Mouse (Mus musculus) forebrain, embryonic 12.5 days (tissue): Measurements from ENCODE around the gene Srm. TPM values are rescaled to one million over a fixed set of nuclear protein-coding genes. Genes with fewer than 3 reads are reported as not detected.

Experiments
- ATAC-seq: fragments of 200-750 bp; cut with Nextera tagmentation; 2 replicates; pipeline ENCODE4 v1.8.0; 2017; ENCODE audit warnings: moderate TSS enrichment; ENCODE audit not compliant: low FRiP score
- H3K27ac ChIP-seq: fragments of 300-500 bp; sonication (generic); 2 replicates; pipeline ENCODE4 v1.5.1; 2016; ENCODE audit warnings: mild to moderate bottlenecking
- H3K27me3 ChIP-seq: fragments of 300-500 bp; sonication (generic); 2 replicates; pipeline ENCODE4 v1.6.1; 2016; ENCODE audit warnings: mild to moderate bottlenecking
- H3K36me3 ChIP-seq: fragments of 300-500 bp; sonication (generic); replicated peaks from 2 replicates; pipeline ENCODE4 v1.6.1; 2016; ENCODE audit warnings: mild to moderate bottlenecking
- H3K4me1 ChIP-seq: fragments of 300-500 bp; sonication (generic); 2 replicates; pipeline ENCODE4 v1.6.1; 2016
- H3K4me2 ChIP-seq: fragments of 300-500 bp; sonication (generic); 2 replicates; pipeline ENCODE4 v1.6.1; 2016; ENCODE audit warnings: mild to moderate bottlenecking, moderate library complexity
- H3K4me3 ChIP-seq: fragments of 300-500 bp; sonication (generic); replicated peaks from 2 replicates; pipeline ENCODE4 v1.5.1; 2016; ENCODE audit warnings: mild to moderate bottlenecking
- H3K9ac ChIP-seq: fragments of 300-500 bp; sonication (generic); 2 replicates; pipeline ENCODE4 v1.6.1; 2016; ENCODE audit warnings: mild to moderate bottlenecking
- H3K9me3 ChIP-seq: fragments of 300-500 bp; sonication (generic); 2 replicates; pipeline ENCODE4 v1.6.1; 2016
- WGBS: fragments of 180-500 bp; shearing (Covaris S2); methylation state at CpG from one replicate; pipeline ENCODE4 v1.1.7; 2016; 5-methylcytosine and 5-hydroxymethylcytosine counted together
- polyA plus RNA-seq: library from polyadenylated mRNA; unstranded; fragments of >200 nt; fragmentation: Nextera tagmentation; extraction: Ambion mirVana; gene quantifications from 2 replicates; pipeline ENCODE4 v1.2.1, GENCODE M21; 2016

Srm gene
- 163 and 166 TPM in 2 replicates for polyA plus RNA-seq

DNA sequence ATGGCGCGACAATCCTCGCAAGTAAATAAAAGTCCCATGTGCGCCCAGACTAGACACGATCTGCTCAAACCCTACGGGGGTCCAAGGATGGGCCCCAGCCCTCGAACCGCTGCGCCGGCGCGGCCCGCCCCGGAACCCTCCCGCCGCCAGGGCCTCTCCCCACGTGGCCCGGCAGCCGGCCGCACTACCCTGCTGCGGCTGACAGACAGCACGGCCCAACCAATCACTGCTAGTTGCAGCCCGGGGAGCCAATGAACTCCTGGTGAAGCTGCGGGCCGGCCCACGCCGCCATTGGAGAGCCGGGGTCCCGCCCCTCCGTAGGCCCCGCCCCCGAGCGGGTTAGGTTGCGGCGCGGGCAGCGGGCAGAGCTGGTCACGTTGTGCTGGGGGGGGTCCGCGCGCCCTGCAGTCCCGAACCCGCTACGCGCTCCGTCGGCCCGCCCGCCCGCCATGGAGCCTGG is at the start of gene Srm:
Srm (plus strand) TSS at position 333 of the 460 bp plus-strand sequence.
- Histone ChIP-seq H3K9ac (peak within 1 kb of the TSS; percentile 82), H3K9me3 (no peaks in the 10 kb centered on the region), H3K4me3 (peak within 1 kb of the TSS; percentile 88), H3K4me2 (peak within 1 kb of the TSS; percentile 94), H3K27me3 (no peaks in the 10 kb centered on the region), H3K36me3 (peaks cover 34% of the 10 kb centered on the region), H3K27ac (peak within 1 kb of the TSS; percentile 75), H3K4me1 (peaks cover 30% of the 10 kb centered on the region)
- peak; percentile 100 for ATAC-seq
- WGBS = 0% methylated on average over 45 of the region's 50 CpGs

DNA sequence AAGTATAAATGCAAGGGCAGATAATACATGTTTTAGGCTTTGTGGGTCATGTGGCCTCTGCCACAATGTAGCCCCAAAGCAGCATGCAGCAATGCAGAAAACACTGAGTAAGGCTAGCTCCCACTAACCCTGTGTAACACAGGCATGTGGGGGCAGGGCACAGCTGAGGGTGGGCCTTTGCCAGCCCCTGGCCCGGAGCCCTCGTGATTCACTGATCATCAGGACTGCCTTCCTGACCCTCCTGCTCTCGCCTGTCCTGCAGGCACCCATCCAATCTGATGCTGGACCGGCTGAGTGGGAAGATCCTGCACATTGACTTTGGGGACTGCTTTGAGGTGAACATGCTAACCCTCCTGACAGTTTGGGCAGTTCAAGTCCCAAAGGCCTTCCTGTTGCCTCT is 42.2 kb upstream of the Srm start:
- Histone ChIP-seq H3K9ac (no peak overlapping the region), H3K36me3 (peaks cover 93% of the 10 kb centered on the region), H3K9me3 (no peaks in the 10 kb centered on the region), H3K4me1 (no peaks in the 10 kb centered on the region), H3K27me3 (no peaks in the 10 kb centered on the region), H3K4me3 (no peak overlapping the region), H3K27ac (no peak overlapping the region), H3K4me2 (no peak overlapping the region)
- ATAC-seq = no peak
- WGBS = 84% methylated on average over 4 of the region's 4 CpGs

DNA sequence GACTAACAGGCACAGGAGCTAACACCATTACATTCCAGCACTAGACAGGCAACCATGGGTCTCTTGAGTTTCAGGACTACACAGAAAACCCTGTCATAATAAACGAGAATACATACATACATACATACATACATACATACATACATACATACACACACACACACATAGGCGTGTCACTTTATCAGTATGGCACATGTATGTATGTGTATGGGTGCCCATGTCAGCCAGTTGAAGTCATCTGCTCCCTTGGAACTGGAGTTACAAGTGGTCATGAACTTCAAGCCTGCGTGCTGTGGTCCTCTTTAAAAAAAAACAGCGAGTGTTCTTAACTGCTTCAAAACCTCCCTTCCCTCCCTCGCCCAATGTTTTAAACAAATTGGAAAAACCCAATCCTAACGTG is 33.5 kb upstream of the Srm start:
- H3K27ac ChIP-seq = peak overlapping the region; percentile 88
- 34% methylated on average over 6 of the region's 6 CpGs for WGBS
- peak overlapping the region; percentile 70 for H3K4me3 ChIP-seq
- H3K4me1 ChIP-seq = peaks cover 10% of the 10 kb centered on the region
- peak overlapping the region; percentile 68 for H3K4me2 ChIP-seq
- ATAC-seq = 0 out of 2 replicates have a peak, but pooled peaks have one; percentile 12
- no peaks in the 10 kb centered on the region for H3K9me3 ChIP-seq
- H3K9ac ChIP-seq = peak overlapping the region; percentile 81
- H3K36me3 ChIP-seq = peaks cover 70% of the 10 kb centered on the region
- H3K27me3 ChIP-seq = no peaks in the 10 kb centered on the region

DNA sequence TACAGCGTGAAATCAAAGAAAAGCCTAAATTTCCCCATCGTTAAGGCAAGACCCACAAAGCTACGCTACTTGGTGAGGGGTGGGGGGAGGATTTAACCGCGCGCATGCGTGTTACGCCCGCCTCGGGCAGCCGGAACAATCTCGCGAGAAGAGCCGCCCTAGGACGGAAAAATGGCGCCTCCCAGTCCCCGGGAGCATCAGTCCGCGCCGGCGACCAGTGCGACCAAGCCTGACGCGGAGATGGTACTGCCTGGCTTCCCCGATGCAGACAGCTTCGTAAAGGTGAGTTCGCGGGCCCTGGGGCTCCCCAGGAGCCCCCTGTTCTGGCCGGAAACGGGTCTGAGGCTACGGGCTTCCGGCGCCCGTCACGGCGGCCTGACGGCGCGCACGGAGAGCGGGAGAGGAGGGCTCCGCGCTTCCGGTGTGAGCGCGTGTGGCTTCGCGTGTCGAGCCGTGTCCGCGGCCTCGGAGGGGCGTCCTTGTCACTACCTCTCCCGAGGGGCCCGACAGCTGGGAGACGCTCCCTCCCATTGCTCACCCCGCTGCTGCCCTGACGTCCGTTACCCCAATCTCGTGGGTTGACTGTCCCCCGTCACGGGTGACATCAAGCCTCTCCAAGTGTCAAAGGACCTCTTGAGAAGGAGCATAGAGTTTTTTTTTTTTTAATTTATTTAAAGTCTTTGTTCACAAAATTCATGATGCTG is 32.9 kb upstream of the Srm start, which contains the start of gene Exosc10:
Exosc10 (plus strand) TSS at position 133 of the 704 bp plus-strand sequence.
- H3K9ac ChIP-seq = peak within 1 kb of the TSS; percentile 81
- under 1% methylated on average over 63 of the region's 63 CpGs for WGBS
- peak within 1 kb of the TSS; percentile 88 for H3K27ac ChIP-seq
- ATAC-seq = peak; percentile 95
- peak within 1 kb of the TSS; percentile 68 for H3K4me2 ChIP-seq
- H3K36me3 ChIP-seq = peaks cover 70% of the 10 kb centered on the region
- H3K4me3 ChIP-seq = peak within 1 kb of the TSS; percentile 70
- H3K27me3 ChIP-seq = no peaks in the 10 kb centered on the region
- peaks cover 10% of the 10 kb centered on the region for H3K4me1 ChIP-seq
- H3K9me3 ChIP-seq = no peaks in the 10 kb centered on the region

DNA sequence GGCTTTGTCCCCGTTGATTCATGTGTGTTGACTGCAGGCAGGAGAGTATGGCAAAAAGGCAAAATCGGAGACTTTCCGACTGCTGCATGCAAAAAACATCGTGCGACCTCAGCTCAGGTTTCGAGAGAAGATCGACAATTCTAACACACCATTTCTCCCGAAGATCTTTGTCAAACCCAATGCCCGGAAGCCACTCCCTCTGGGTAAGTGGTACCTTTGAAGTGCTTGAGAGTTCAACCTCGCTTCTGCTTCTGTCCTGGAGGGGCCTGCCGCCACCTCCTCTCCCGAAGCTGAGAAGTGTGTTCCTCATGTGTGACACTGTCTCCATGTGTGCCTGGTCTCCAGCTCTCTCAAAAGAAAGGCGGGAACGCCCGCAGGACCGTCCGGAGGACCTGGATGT is 28.6 kb upstream of the Srm start:
- WGBS = 94% methylated on average over 17 of the region's 17 CpGs
- no peak for ATAC-seq
- peaks cover 77% of the 10 kb centered on the region for H3K36me3 ChIP-seq
- peaks cover 10% of the 10 kb centered on the region for H3K4me1 ChIP-seq
- no peak overlapping the region for H3K27ac ChIP-seq
- no peak overlapping the region for H3K9ac ChIP-seq
- H3K27me3 ChIP-seq = no peaks in the 10 kb centered on the region
- H3K4me2 ChIP-seq = no peak overlapping the region
- no peak overlapping the region for H3K4me3 ChIP-seq
- H3K9me3 ChIP-seq = no peaks in the 10 kb centered on the region

DNA sequence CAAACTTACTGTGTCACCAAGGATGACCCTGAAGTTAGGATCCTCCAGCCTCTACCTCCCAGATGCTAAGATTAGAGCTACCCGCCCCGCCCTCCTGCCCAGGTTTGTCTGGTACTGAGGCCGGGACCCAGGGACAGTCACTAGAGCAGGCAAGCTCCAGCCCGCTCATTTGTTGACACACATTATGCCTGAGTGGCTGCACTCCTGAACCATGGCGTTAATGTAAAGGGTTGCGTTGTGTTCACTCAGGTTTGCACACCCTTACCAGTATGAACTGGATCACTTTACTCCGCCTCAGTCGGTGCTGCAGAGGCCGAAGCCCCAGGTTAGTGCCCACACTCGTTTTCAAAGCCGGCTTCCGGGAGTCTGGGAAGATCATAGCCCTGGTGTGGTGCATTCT is 27.7 kb upstream of the Srm start:
- Histone ChIP-seq H3K36me3 (peaks cover 87% of the 10 kb centered on the region), H3K9ac (no peak overlapping the region), H3K4me3 (no peak overlapping the region), H3K4me1 (peaks cover 7% of the 10 kb centered on the region), H3K4me2 (no peak overlapping the region), H3K27ac (no peak overlapping the region), H3K9me3 (no peaks in the 10 kb centered on the region), H3K27me3 (no peaks in the 10 kb centered on the region)
- 93% methylated on average over 12 of the region's 12 CpGs for WGBS
- ATAC-seq = no peak

DNA sequence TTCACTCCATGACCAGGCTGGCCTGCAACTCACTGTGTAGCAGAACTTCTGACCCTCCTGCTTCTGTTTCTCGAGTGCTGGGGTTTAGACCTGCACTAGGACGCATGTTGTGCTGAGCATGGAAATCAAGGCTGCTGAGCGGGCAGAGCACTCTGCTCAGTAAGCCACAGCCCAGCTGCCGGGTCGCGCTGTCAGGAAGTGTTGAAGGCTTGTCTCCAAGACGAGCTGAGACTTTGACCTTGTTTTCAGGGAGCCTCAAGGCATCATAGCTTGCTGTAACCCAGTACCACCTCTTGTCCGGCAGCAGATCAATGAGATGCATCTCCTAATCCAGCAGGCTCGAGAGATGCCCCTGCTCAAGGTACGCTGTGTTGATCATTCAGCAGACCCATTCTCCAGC is 21.2 kb upstream of the Srm start:
- Histone ChIP-seq H3K4me2 (no peak overlapping the region), H3K36me3 (peaks cover 99% of the 10 kb centered on the region), H3K4me1 (no peaks in the 10 kb centered on the region), H3K27me3 (no peaks in the 10 kb centered on the region), H3K9me3 (no peaks in the 10 kb centered on the region), H3K9ac (no peak overlapping the region), H3K27ac (no peak overlapping the region), H3K4me3 (no peak overlapping the region)
- 90% methylated on average over 10 of the region's 10 CpGs for WGBS
- ATAC-seq = no peak

DNA sequence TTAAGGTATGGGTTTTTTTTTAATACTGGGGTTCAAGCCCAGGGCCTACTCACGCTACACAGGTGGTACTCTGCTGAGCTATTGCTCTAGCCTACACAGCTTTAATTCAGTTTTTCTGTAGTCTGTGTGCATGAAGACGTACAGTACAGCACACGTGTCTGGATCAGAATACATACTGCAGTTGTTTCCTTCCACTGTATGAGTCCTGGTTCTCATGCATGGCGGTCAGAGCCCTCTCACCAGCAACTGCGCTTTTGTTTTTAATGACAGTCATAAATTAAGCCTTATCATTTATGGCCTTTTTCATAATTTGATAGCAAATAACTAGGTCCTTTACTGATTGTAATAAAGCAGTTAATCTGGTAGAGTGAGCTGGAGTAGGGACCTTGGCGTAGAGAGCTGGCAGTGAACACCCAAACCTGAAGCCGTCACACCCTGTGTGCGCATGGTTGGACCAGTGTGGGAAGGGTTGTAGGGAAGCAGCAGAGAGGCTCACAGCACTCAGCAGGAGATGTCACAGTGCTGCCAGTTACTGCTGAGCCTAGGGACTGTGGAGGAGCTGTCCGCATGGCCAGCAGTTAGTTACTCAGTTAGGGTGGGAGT is 20.5 kb upstream of the Srm start:
- Histone ChIP-seq H3K9ac (no peak overlapping the region), H3K4me3 (no peak overlapping the region), H3K4me1 (no peaks in the 10 kb centered on the region), H3K27ac (no peak overlapping the region), H3K27me3 (no peaks in the 10 kb centered on the region), H3K36me3 (peaks cover 99% of the 10 kb centered on the region), H3K9me3 (no peaks in the 10 kb centered on the region), H3K4me2 (no peak overlapping the region)
- WGBS = 95% methylated on average over 9 of the region's 9 CpGs
- no peak for ATAC-seq

DNA sequence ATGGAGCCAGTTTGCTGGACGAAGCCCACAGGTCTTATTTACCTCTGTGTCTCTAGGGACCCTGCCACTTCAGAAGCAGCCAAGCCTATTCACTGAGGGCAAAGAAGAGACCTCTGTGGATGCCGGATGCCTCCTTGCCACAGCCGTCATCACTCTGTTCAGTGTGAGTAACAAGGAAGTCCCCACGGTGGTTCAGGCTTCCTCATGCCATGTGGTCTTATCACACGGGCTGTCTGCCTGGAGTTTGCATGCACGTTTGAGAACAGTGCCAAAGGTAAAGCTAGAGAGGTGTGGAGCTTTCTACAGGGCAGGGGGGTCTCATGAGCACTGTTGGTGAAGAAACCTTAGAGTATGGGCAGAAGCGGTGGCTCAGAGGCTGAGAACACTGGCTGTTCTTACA is 18.1 kb upstream of the Srm start:
- H3K9me3 ChIP-seq = no peaks in the 10 kb centered on the region
- no peak overlapping the region for H3K4me3 ChIP-seq
- no peak overlapping the region for H3K27ac ChIP-seq
- H3K4me1 ChIP-seq = no peaks in the 10 kb centered on the region
- no peak overlapping the region for H3K9ac ChIP-seq
- peaks cover 98% of the 10 kb centered on the region for H3K36me3 ChIP-seq
- H3K27me3 ChIP-seq = no peaks in the 10 kb centered on the region
- WGBS = 92% methylated on average over 7 of the region's 7 CpGs
- ATAC-seq = no peak
- no peak overlapping the region for H3K4me2 ChIP-seq

DNA sequence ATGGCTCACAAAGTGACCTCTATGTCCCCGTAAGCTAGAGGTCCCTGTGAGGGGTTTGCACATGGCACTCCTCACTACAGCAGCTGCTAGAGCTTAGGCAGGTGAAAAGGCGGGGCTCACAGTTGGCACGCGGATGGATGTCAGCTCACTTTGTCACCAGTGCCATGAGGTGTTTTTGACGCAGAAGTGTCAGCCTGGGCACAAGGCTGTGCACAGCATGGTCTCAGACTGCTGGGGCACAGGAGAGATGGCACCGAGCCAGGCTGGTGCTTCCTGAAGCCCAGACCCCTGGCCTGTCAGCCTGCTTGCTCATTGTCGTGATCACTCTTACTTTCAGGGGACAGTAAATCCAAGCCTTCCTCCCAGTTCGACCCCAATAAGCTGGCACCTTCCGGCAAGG is 10.5 kb upstream of the Srm start:
- no peaks in the 10 kb centered on the region for H3K9me3 ChIP-seq
- H3K4me2 ChIP-seq = no peak overlapping the region
- ATAC-seq = no peak
- H3K9ac ChIP-seq = no peak overlapping the region
- peaks cover 75% of the 10 kb centered on the region for H3K36me3 ChIP-seq
- WGBS = 93% methylated on average over 9 of the region's 9 CpGs
- H3K4me1 ChIP-seq = no peaks in the 10 kb centered on the region
- no peaks in the 10 kb centered on the region for H3K27me3 ChIP-seq
- no peak overlapping the region for H3K27ac ChIP-seq
- H3K4me3 ChIP-seq = no peak overlapping the region

DNA sequence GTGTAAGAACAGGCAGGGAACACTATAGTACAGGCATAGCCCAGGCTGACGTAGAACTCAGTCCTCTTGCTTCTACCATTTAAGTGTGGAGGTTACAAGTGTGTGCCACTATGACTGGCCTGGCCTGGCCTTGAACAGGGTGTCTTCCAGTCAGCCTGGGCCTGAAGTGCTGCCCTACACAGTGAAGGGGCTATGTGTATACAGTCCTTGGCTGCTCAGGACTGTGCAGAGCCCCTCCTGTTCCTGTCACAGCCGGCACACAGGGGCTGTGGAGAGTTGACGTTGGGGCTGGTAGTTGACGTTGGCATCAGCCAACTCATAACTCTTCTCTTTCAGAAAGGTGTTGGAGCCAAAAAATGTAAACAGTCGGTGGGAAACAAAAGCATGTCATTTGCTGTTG is 9.9 kb upstream of the Srm start:
- 94% methylated on average over 5 of the region's 5 CpGs for WGBS
- H3K27me3 ChIP-seq = no peaks in the 10 kb centered on the region
- H3K27ac ChIP-seq = no peak overlapping the region
- H3K9me3 ChIP-seq = no peaks in the 10 kb centered on the region
- no peak for ATAC-seq
- H3K4me1 ChIP-seq = no peaks in the 10 kb centered on the region
- H3K4me3 ChIP-seq = no peak overlapping the region
- no peak overlapping the region for H3K4me2 ChIP-seq
- H3K9ac ChIP-seq = no peak overlapping the region
- H3K36me3 ChIP-seq = peaks cover 69% of the 10 kb centered on the region

DNA sequence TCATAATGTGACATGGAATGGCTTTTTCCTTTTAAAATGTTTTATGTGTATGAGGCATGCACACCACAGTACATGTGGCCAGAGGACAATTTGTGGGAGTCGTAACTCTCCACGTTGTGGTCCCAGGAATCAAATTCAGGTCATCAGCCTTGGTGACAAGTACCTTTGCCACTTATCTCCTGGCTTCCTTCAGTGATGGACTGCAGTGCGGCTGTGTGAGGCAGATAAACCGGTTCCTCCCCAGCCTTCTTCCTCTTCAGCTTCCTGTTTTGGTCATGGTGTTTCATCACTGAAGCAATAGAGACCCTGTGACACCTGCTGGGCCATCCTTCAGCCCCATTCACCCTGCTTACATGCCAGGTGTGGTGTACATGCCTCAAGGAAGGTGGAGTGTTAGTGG is 8.0 kb upstream of the Srm start:
- H3K36me3 ChIP-seq = peaks cover 51% of the 10 kb centered on the region
- no peak overlapping the region for H3K4me3 ChIP-seq
- H3K4me1 ChIP-seq = no peaks in the 10 kb centered on the region
- no peaks in the 10 kb centered on the region for H3K27me3 ChIP-seq
- no peak overlapping the region for H3K4me2 ChIP-seq
- no peak for ATAC-seq
- H3K27ac ChIP-seq = no peak overlapping the region
- 93% methylated on average over 4 of the region's 4 CpGs for WGBS
- H3K9ac ChIP-seq = no peak overlapping the region
- no peaks in the 10 kb centered on the region for H3K9me3 ChIP-seq

DNA sequence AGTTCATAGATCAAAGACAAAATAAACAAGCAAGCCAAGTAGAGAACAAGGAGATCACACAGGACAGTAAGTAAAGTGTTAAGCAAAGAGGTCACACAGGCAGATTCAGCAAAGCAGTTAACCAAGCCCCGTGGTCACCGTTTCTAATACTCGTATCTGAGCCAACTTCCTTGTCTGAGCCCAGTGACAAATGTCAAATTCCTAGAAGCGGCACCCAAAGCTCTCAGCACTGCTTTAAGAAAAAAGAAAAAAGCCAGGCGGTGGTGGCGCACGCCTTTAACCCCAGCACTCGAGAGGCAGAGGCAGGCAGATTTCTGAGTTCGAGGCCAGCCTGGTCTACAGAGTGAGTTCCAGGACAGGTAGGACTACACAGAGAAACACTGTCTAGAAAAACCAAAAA is 4.7 kb upstream of the Srm start:
- H3K27me3 ChIP-seq = no peaks in the 10 kb centered on the region
- no peak overlapping the region for H3K27ac ChIP-seq
- no peaks in the 10 kb centered on the region for H3K9me3 ChIP-seq
- H3K9ac ChIP-seq = no peak overlapping the region
- peaks cover 5% of the 10 kb centered on the region for H3K4me1 ChIP-seq
- H3K4me3 ChIP-seq = no peak overlapping the region
- H3K36me3 ChIP-seq = peaks cover 17% of the 10 kb centered on the region
- H3K4me2 ChIP-seq = no peak overlapping the region
- 88% methylated on average over 9 of the region's 9 CpGs for WGBS
- no peak for ATAC-seq
